Mouse (Mus musculus) neural tube, embryonic 11.5 days (tissue): ENCODE measurements around the gene Ctps. TPM values are rescaled to one million over a fixed set of nuclear protein-coding genes. Genes with fewer than 3 reads are reported as not detected.
A peak's percentile ranks its signal among the peaks of the same experiment; 100 is the strongest.

Source experiments
- ATAC-seq: fragments of 200-750 bp; cut with Nextera tagmentation; 2 replicates; pipeline ENCODE4 v1.8.0; 2017; ENCODE audit warnings: moderate number of reproducible peaks, mild to moderate bottlenecking, moderate TSS enrichment, moderate library complexity; ENCODE audit not compliant: insufficient read depth, low FRiP score, low TSS enrichment
- DNase-seq: peaks from one replicate; pipeline ENCODE4 v3.0.0-alpha.2; 2015; ENCODE audit warnings: low spot score
- H3K27ac ChIP-seq: fragments of 300-500 bp; sonication (generic); 2 replicates; pipeline ENCODE4 v1.5.1; 2014; ENCODE audit warnings: low read depth, mild to moderate bottlenecking, low read length
- H3K27me3 ChIP-seq: fragments of 300-500 bp; sonication (generic); 2 replicates; pipeline ENCODE4 v1.6.1; 2014; ENCODE audit warnings: mild to moderate bottlenecking, low read length, mixed read lengths; ENCODE audit not compliant: control insufficient read depth, insufficient read depth
- H3K36me3 ChIP-seq: fragments of 300-500 bp; sonication (generic); 2 replicates; pipeline ENCODE4 v1.6.1; 2014; ENCODE audit warnings: mild to moderate bottlenecking, low read length, moderate library complexity, mixed read lengths; ENCODE audit not compliant: control insufficient read depth, insufficient read depth
- H3K4me1 ChIP-seq: fragments of 300-500 bp; sonication (generic); 2 replicates; pipeline ENCODE4 v1.6.1; 2014; ENCODE audit warnings: low read length, mixed read lengths; ENCODE audit not compliant: control insufficient read depth, insufficient read depth
- H3K4me2 ChIP-seq: fragments of 300-500 bp; sonication (generic); 2 replicates; pipeline ENCODE4 v1.6.1; 2014; ENCODE audit warnings: low read depth, mild to moderate bottlenecking, moderate library complexity
- H3K4me3 ChIP-seq: fragments of 300-500 bp; sonication (generic); 2 replicates; pipeline ENCODE4 v1.5.1; 2014; ENCODE audit warnings: low read depth, low read length
- H3K9ac ChIP-seq: fragments of 300-500 bp; sonication (generic); 2 replicates; pipeline ENCODE4 v1.6.1; 2014; ENCODE audit warnings: mild to moderate bottlenecking, low read length
- H3K9me3 ChIP-seq: fragments of 300-500 bp; sonication (generic); 2 replicates; pipeline ENCODE4 v1.6.1; 2016; ENCODE audit warnings: low read length; ENCODE audit not compliant: control insufficient read depth
- WGBS: fragments of 180-500 bp; shearing (Covaris S2); extraction: QIAGEN DNeasy Blood & Tissue Kit; methylation state at CpG from one replicate; pipeline ENCODE4 v1.1.7; 2014; 5-methylcytosine and 5-hydroxymethylcytosine counted together
- polyA plus RNA-seq: library from polyadenylated mRNA; unstranded; fragments of >200 nt; fragmentation: Nextera tagmentation; extraction: Ambion mirVana; gene quantifications from 2 replicates; pipeline ENCODE4 v1.2.1, GENCODE M21; 2014

The Ctps gene
- polyA plus RNA-seq, 1 experiment from 2014 or later = 135 TPM

- ATAC-seq = no peak
- H3K4me1 ChIP-seq = no peaks in the 10 kb centered on the region
- H3K4me3 ChIP-seq = no peak overlapping the region
- H3K27me3 ChIP-seq = no peaks in the 10 kb centered on the region
- H3K4me2 ChIP-seq = no peak overlapping the region
- no peaks in the 10 kb centered on the region for H3K9me3 ChIP-seq
- H3K9ac ChIP-seq = no peak overlapping the region
- DNase-seq = no peak
- no peaks in the 10 kb centered on the region for H3K36me3 ChIP-seq
- H3K27ac ChIP-seq = no peak overlapping the region
- WGBS = 64% methylated on average over 1 of the region's 1 CpGs
Measured at GRCm38 (mm10) chr4:120586986-120587385, 16.9 kb upstream of the Ctps start.

DNA sequence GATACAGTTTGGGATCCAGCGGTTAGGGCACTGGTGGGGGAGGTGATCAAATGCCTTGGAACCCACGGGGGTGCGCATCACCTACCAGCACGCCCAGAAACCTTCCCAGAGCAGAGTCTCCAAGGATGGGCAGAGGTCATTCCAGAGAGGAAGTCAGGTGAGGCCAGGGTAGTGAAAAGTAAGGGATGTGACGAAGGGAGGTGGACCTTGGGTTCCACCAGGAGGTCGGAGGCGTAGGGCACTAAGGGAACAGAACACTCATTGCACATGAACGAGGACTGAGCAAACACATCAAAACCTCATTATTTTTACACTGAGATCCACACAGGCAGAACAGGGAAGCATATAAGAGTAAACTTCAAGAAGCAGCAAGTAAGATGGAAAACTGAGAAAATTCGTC, 11.6 kb upstream of the Ctps start:
- WGBS = 87% methylated on average over 9 of the region's 9 CpGs
- no peaks in the 10 kb centered on the region for H3K27me3 ChIP-seq
- H3K4me1 ChIP-seq = no peaks in the 10 kb centered on the region
- no peaks in the 10 kb centered on the region for H3K9me3 ChIP-seq
- H3K27ac ChIP-seq = no peak overlapping the region
- ATAC-seq (no peak), DNase-seq (no peak)
- H3K4me2 ChIP-seq = no peak overlapping the region
- no peak overlapping the region for H3K4me3 ChIP-seq
- no peak overlapping the region for H3K9ac ChIP-seq
- no peaks in the 10 kb centered on the region for H3K36me3 ChIP-seq

DNA sequence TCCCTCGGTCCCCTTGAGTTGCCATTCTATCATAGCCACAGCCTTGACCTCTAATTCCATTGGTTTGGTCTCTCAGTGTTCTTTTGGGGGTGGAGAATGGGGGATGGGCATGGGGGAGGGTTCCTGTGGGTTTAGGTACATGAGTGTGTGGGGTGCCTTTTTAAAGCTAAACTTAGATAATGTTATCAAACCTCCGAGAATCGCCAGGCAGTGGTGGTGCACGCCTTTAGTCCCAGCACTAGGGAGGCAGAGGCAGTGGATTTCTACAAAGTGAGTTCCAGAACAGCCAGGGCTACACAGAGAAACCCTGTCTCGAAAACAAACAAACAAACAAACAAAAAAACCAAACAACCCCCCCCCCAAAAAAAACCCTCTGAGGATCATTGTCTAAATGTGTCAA, 10.8 kb upstream of the Ctps start:
- ATAC-seq (no peak), DNase-seq (no peak)
- no peak overlapping the region for H3K27ac ChIP-seq
- 80% methylated on average over 5 of the region's 5 CpGs for WGBS
- H3K9me3 ChIP-seq = no peaks in the 10 kb centered on the region
- no peak overlapping the region for H3K4me2 ChIP-seq
- no peaks in the 10 kb centered on the region for H3K36me3 ChIP-seq
- H3K4me1 ChIP-seq = no peaks in the 10 kb centered on the region
- no peak overlapping the region for H3K4me3 ChIP-seq
- no peaks in the 10 kb centered on the region for H3K27me3 ChIP-seq
- no peak overlapping the region for H3K9ac ChIP-seq

DNA sequence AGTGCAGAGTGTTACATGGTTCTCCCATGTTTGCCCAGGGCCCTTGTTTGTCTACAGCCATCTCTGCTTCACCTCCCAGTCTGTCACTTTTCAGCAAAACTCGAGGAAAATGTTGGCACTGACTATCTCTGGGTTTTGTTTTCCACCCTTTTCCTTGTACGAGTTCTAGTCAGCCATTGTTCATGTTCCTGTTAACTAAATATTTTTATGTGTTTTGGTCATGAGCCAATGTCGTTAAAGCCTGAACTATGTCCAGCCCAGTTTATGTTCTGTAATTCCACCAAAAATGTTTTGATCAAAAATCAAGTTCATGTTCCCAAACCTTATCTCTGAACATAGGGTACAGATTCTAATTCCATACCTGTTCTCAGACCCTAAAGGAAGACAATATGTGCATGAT, 1.6 kb upstream of the Ctps start:
- Histone ChIP-seq H3K4me1 (peaks cover 17% of the 10 kb centered on the region), H3K9ac (no peak overlapping the region), H3K36me3 (no peaks in the 10 kb centered on the region), H3K27ac (no peak overlapping the region), H3K4me2 (no peak overlapping the region), H3K27me3 (no peaks in the 10 kb centered on the region), H3K4me3 (no peak overlapping the region), H3K9me3 (no peaks in the 10 kb centered on the region)
- DNase-seq = no peak
- 84% methylated on average over 3 of the region's 3 CpGs for WGBS
- ATAC-seq = no peak

DNA sequence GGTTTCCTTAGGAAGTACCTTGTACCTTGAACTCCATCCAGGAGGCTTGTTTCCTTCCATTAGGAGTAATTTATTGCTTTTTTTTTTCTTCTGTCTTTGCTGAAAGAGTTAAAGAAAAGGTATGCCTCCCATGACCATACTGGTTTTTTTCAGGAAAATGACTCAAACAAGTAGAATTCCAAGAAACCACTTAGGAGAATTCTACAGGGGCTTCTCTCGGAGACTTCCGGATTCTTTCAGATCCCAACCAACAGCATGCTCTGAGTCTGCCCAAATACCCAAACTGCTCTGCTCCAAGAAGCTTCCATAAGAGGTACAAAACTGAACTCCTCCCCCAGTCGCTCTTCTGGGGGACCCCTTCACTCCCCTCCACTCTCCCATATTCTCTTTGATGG, 991 bp upstream of the Ctps start:
- Histone ChIP-seq H3K9me3 (no peaks in the 10 kb centered on the region), H3K27ac (no peak overlapping the region), H3K4me3 (no peak overlapping the region), H3K36me3 (no peaks in the 10 kb centered on the region), H3K4me1 (peaks cover 17% of the 10 kb centered on the region), H3K4me2 (peak overlapping the region; percentile 77), H3K9ac (peak overlapping the region; percentile 88), H3K27me3 (no peaks in the 10 kb centered on the region)
- no peak for DNase-seq
- no peak for ATAC-seq
- WGBS = 84% methylated on average over 3 of the region's 3 CpGs

- no peaks in the 10 kb centered on the region for H3K9me3 ChIP-seq
- under 1% methylated on average over 27 of the region's 27 CpGs for WGBS
- H3K27me3 ChIP-seq = no peaks in the 10 kb centered on the region
- peak overlapping the region; percentile 88 for H3K9ac ChIP-seq
- peaks cover 17% of the 10 kb centered on the region for H3K4me1 ChIP-seq
- peak overlapping the region; percentile 85 for H3K27ac ChIP-seq
- peak overlapping the region; percentile 66 for H3K4me3 ChIP-seq
- no peaks in the 10 kb centered on the region for H3K36me3 ChIP-seq
- peak overlapping the region; percentile 77 for H3K4me2 ChIP-seq
- ATAC-seq (peak; percentile 65), DNase-seq (no peak)
Measured at GRCm38 (mm10) chr4:120570438-120571069, 478 bp upstream of the Ctps start.

- ATAC-seq = no peak
- Histone ChIP-seq H3K36me3 (peaks cover 2% of the 10 kb centered on the region; the same call in 1 of the 2 replicates), H3K4me1 (peaks cover 17% of the 10 kb centered on the region), H3K4me2 (peak overlapping the region; percentile 77), H3K4me3 (peak overlapping the region; percentile 66), H3K9ac (peak overlapping the region; percentile 88), H3K9me3 (no peaks in the 10 kb centered on the region), H3K27me3 (no peaks in the 10 kb centered on the region), H3K27ac (no peak overlapping the region)
- DNase-seq = no peak
- WGBS = 4% methylated on average over 4 of the region's 4 CpGs
Measured at GRCm38 (mm10) chr4:120569025-120569424, 1.1 kb downstream of the Ctps start.

- Histone ChIP-seq H3K4me2 (0 out of 2 replicates have a peak overlapping the region, but pooled peaks have one; percentile 13), H3K9ac (0 out of 2 replicates have a peak overlapping the region, but pooled peaks have one; percentile 2)
Measured at GRCm38 (mm10) chr4:120568005-120568404, 2.1 kb downstream of the Ctps start.

DNA sequence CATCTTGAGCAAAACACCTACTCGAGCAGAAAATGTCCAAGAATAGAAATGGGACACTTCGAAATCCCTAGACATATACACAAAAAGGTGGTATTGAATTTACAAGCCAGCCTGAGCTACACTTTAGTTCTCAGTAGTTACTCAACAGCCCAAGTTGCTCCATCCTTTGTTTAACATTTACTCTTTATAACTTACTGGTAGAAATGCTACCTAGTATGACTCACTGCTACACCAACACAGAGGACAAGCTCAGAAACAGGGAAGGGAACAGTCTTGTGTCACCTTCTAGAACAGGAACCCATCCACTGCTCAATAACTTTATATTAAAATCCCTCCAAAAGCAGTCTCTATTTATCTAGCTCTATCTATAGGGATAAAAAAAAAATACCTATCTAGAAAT, 4.3 kb downstream of the Ctps start:
- no peak for ATAC-seq
- peaks cover 8% of the 10 kb centered on the region for H3K36me3 ChIP-seq
- DNase-seq = no peak
- no peaks in the 10 kb centered on the region for H3K27me3 ChIP-seq
- H3K9ac ChIP-seq = no peak overlapping the region
- peaks cover 17% of the 10 kb centered on the region for H3K4me1 ChIP-seq
- no peak overlapping the region for H3K27ac ChIP-seq
- H3K4me2 ChIP-seq = no peak overlapping the region
- 78% methylated on average over 2 of the region's 2 CpGs for WGBS
- H3K4me3 ChIP-seq = no peak overlapping the region
- H3K9me3 ChIP-seq = no peaks in the 10 kb centered on the region

More at GRCm38 (mm10) chr4:120568005-120568404, 2.1 kb downstream of the Ctps start:
- Histone ChIP-seq H3K4me3 (no peak overlapping the region), H3K27me3 (no peaks in the 10 kb centered on the region), H3K27ac (no peak overlapping the region), H3K4me1 (peaks cover 17% of the 10 kb centered on the region), H3K9me3 (no peaks in the 10 kb centered on the region), H3K36me3 (peaks cover 5% of the 10 kb centered on the region; the same call in 1 of the 2 replicates)
- DNase-seq = no peak
- ATAC-seq = no peak
- 53% methylated on average over 5 of the region's 5 CpGs for WGBS
